Mouse (Mus musculus): ENCODE data around the gene Ufsp1. TPM values are rescaled to one million over a fixed set of nuclear protein-coding genes. Genes with fewer than 3 reads are reported as not detected.

The Ufsp1 gene
- total RNA-seq, 1 experiment from 2014 or later = 8.0 TPM

GRCm38 (mm10) chr5:137334317-137334716 lies 39.9 kb downstream of the Ufsp1 start:
- no peak for DNase-seq

DNA sequence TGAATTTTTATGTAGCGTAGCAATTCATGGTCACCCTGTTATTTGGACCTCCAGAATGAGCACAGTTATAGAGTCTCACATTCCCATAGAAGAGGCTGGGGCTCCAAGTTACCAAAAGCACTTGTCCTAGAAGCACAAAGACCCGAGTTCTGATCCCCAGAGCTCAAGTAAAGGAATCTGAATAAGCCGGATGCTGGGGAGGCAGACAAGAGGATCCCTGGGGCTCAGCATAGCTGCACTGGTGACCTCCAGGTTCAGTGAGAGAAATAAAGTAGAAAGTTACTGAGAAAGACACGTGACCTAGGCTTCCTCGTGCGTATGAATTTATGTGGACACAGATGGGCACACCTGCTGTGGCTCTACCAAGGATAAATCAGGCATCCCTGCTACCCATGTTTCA lies 40.6 kb downstream of the Ufsp1 start:
- DNase-seq = no peak

DNA sequence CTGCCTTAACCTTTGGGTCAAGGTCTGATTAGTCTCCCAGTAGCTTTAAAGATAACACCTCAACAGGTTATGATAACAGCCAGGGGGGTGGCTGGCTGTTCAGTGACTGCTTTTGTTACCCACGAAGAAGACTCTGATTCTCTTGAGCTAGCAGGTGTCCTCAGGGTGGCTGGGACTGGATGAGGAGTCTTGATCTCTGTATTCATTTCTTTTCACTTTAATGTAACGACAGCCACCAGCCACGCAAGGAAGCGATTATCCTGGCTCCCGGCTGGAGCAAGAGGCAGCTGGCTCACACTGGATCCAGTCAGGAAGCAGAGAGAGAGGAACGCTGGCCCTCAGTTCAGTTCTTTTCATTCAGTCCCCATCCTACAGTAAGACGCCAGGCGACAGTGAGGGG lies 42.8 kb downstream of the Ufsp1 start:
- no peak for DNase-seq

DNA sequence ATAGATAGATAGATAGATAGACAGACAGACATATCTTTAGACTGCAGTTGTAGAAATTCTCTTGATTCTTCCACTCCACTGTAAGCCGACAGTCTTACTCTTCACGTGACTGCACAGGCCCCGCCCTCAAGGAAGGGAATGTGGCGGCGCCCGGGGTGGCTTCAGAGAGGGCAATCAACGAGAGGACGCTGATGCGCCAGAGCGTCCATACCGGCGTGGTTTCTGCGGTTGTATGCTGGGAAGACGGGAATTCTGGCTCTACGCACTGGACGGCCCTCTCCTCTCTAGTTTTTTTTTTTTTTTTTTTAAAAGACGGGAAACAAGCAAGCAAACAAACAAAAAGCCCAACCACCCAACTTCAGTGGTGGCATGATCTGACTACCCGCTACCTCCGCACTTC lies 43.8 kb downstream of the Ufsp1 start:
- peak; percentile 96 for DNase-seq

- peak; percentile 69 for DNase-seq
Observed at GRCm38 (mm10) chr5:137338663-137339289, 44.3 kb downstream of the Ufsp1 start.

DNA sequence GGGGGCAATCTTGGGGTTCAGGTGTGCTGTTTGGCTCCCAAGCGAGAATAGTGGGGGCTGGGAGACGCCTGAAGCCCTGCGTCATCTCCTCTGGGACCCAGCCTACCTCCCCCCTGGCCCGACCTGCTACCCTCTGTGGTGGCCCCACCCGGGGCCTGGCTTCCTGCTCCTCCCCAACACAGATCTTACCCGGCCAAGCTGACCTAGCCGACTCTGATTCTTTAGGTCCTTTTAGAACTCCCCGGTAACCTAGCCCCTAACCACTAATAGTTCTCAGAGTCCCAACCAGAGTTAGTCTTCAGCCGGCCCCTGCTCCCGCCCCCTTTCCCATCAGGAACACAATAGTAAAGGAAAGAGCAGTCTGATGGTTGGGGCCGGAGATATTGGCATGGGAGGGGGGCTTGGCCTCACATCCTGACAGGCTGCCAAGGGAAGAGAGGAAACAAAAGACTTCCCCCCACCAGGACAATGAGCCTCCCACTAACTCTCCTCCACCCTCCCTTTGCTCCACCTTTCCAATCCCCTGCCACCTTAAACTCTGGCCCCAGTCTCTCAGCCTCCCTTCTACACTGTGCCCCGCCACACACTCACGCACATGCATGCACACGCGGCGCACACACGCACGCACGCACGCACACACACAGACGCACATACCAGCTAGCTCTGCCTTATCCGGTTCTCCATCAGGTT lies 45.0 kb downstream of the Ufsp1 start:
- DNase-seq = peak; percentile 61

- no peak for DNase-seq
Observed at GRCm38 (mm10) chr5:137340222-137340621, 45.8 kb downstream of the Ufsp1 start.

DNA sequence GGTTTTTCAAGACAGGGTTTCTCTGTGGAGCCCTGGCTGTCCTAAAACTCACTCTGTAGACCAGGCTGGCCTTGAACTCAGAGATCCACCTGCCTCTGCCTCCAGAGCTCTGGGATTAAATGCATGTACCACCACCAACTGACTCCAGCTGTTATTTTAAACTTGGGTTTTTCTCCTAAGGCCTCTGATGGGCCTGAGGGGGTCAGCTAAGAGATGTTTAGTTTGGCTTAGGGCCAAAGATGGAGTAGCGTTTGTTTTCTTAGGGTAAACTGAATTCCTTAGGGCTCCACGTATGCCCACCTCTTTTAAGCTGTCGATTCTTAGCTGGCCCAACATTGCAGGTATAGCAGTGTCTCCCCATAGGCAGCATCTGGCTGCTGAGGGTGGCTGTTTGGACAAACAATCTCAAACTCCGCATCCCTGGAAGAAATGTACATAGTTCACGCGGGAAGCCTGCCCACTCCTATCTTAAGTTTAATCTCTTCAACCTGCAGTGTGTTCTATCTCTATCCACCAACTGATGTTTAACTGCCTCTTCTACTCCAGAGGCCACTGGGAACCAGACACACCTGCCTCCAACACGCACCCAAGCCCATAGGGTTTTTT lies 48.1 kb downstream of the Ufsp1 start:
- DNase-seq = no peak

- DNase-seq = no peak
Observed at GRCm38 (mm10) chr5:137343412-137343811, 49.0 kb downstream of the Ufsp1 start.

GRCm38 (mm10) chr5:137343869-137344268 lies 49.4 kb downstream of the Ufsp1 start:
- no peak for DNase-seq

Small RNAs within 50 kb of the gene (microRNA-seq; reads per million reads assigned to microRNA genes)
- gene Mir7036 (0.38 to 0.43 reads per million in 2 experiments), gene Mir8116 (0 reads per million in 2 experiments)

Other genes with a start within 250 kb of the Ufsp1 start
- 88.6 and 92.6 TPM in 2 replicates for gene Ap1s1, start 248.5 kb upstream of the Ufsp1 start, total RNA-seq (2021)
- 2.0 and 2.6 TPM in 2 replicates for gene Serpine1, start 222.4 kb upstream of the Ufsp1 start, total RNA-seq (2021)
- gene Trim56, start 178.4 kb upstream of the Ufsp1 start, total RNA-seq (2021) = 38.1 and 39.8 TPM in 2 replicates
- gene Muc3, start 145.3 kb upstream of the Ufsp1 start, total RNA-seq (2021) = not detected in 2 replicates
- gene Muc3a, start 82.2 kb upstream of the Ufsp1 start, total RNA-seq (2021) = 0.19 and 0.98 TPM in 2 replicates
- gene Ache, start 7.1 kb upstream of the Ufsp1 start, total RNA-seq (2021) = 10.3 and 17.4 TPM in 2 replicates
- gene Srrt, start 13.0 kb downstream of the Ufsp1 start, total RNA-seq (2021) = 139 and 168 TPM in 2 replicates
- 29.2 and 34.7 TPM in 2 replicates for gene Trip6, start 19.8 kb downstream of the Ufsp1 start, total RNA-seq (2021)
- 9.4 and 13.0 TPM in 2 replicates for gene Slc12a9, start 39.0 kb downstream of the Ufsp1 start, total RNA-seq (2021)
- 65.1 and 69.7 TPM in 2 replicates for gene Ephb4, start 55.5 kb downstream of the Ufsp1 start, total RNA-seq (2021)
- gene Zan, start 182.4 kb downstream of the Ufsp1 start, total RNA-seq (2021) = not detected in 2 replicates
- gene Pop7, start 207.9 kb downstream of the Ufsp1 start, total RNA-seq (2021) = 22.3 and 26.2 TPM in 2 replicates
- 30.5 and 36.6 TPM in 2 replicates for gene Gigyf1, start 223.9 kb downstream of the Ufsp1 start, total RNA-seq (2021)
- not detected in 2 replicates for gene Epo, start 238.6 kb downstream of the Ufsp1 start, total RNA-seq (2021)
- 574 and 611 TPM in 2 replicates for gene Gnb2, start 238.9 kb downstream of the Ufsp1 start, total RNA-seq (2021)